Mouse (Mus musculus): Measurements from ENCODE around the gene Tmem269.

Tmem269 gene

GRCm38 (mm10) chr4:119178331-119178730 lies 39.7 kb downstream of the Tmem269 start:
- no peak for DNase-seq

- DNase-seq = no peak
Observed at GRCm38 (mm10) chr4:119177702-119178101, 40.3 kb downstream of the Tmem269 start.

- DNase-seq = peak; percentile 93
Observed at GRCm38 (mm10) chr4:119173851-119174453, 44.1 kb downstream of the Tmem269 start, which contains the start of gene Zfp691. Gene Zfp691 (minus strand): TSS chr4:119174195.

- DNase-seq = peak; percentile 33
Observed at GRCm38 (mm10) chr4:119172919-119173650, 44.9 kb downstream of the Tmem269 start.

- peak; percentile 89 for DNase-seq
Observed at GRCm38 (mm10) chr4:119167663-119168062, 50.4 kb downstream of the Tmem269 start.

GRCm38 (mm10) chr4:119167068-119167467 lies 50.9 kb downstream of the Tmem269 start:
- DNase-seq = no peak

- DNase-seq = no peak
Observed at GRCm38 (mm10) chr4:119165916-119166315, 52.1 kb downstream of the Tmem269 start.

- DNase-seq = no peak
Observed at GRCm38 (mm10) chr4:119162990-119163389, 55.0 kb downstream of the Tmem269 start.

- DNase-seq = no peak
Observed at GRCm38 (mm10) chr4:119161358-119161757, 56.7 kb downstream of the Tmem269 start.

GRCm38 (mm10) chr4:119157891-119158290 lies 60.1 kb downstream of the Tmem269 start:
- DNase-seq = no peak

- peak; percentile 85 for DNase-seq
Observed at GRCm38 (mm10) chr4:119157186-119157585, 60.8 kb downstream of the Tmem269 start.
